Mouse (Mus musculus): Measurements from ENCODE around the gene Sema3b. TPM values are rescaled to one million over a fixed set of nuclear protein-coding genes. Genes with fewer than 3 reads are reported as not detected.

Sema3b gene
- polyA plus RNA-seq, 1 experiment = 3.3 TPM

GRCm38 (mm10) chr9:107581584-107581983 lies 27.4 kb downstream of the Sema3b start:
- H3K27me3 ChIP-seq (ENCODE audit: control insufficient read depth, insufficient read depth, low read length) = no peaks in the 10 kb centered on the region
- TF ChIP-seq CTCF (IDR thresholded peaks at IDR 0.05; ENCODE audit: extremely low read depth, insufficient read depth, insufficient read length, insufficient replicate concordance) = no peak
- TF ChIP-seq POLR2A (IDR thresholded peaks at IDR 0.05; ENCODE audit: low read depth, low read length) = no peak
- no peak overlapping the region for H3K27ac ChIP-seq (ENCODE audit: insufficient read depth, low read length)
- H3K4me1 ChIP-seq (ENCODE audit: control insufficient read depth, insufficient read depth, insufficient read length) = peaks cover 11% of the 10 kb centered on the region; the same call in 1 of the 2 replicates
- DNase-seq (ENCODE audit: low read depth in 1 of 2, low spot score in 2 of 2) = no peak
- H3K36me3 ChIP-seq (ENCODE audit: control insufficient read depth, insufficient read depth, low read length) = no peaks in the 10 kb centered on the region
- WGBS = 60% methylated on average over 4 of the region's 4 CpGs
- 0 out of 2 replicates have a peak overlapping the region, but pooled peaks have one; percentile 70 for H3K4me3 ChIP-seq (ENCODE audit: extremely low read depth, insufficient read depth, insufficient read length)

- peak within 1 kb of the TSS; percentile 70 for H3K4me3 ChIP-seq (ENCODE audit: extremely low read depth, insufficient read depth, insufficient read length)
- H3K4me1 ChIP-seq (ENCODE audit: control insufficient read depth, insufficient read depth, insufficient read length) = peaks cover 11% of the 10 kb centered on the region; the same call in 1 of the 2 replicates
- peak within 1 kb of the TSS; percentile 74 for H3K27ac ChIP-seq (ENCODE audit: insufficient read depth, low read length)
- TF ChIP-seq POLR2A (IDR thresholded peaks at IDR 0.05; ENCODE audit: low read depth, low read length) (peak; percentile 67), CTCF (IDR thresholded peaks at IDR 0.05; ENCODE audit: extremely low read depth, insufficient read depth, insufficient read length, insufficient replicate concordance) (no peak)
- H3K27me3 ChIP-seq (ENCODE audit: control insufficient read depth, insufficient read depth, low read length) = no peaks in the 10 kb centered on the region
- H3K36me3 ChIP-seq (ENCODE audit: control insufficient read depth, insufficient read depth, low read length) = no peaks in the 10 kb centered on the region
- DNase-seq (ENCODE audit: low read depth in 1 of 2, low spot score in 2 of 2) = peak; percentile 68 to 73
- under 1% methylated on average over 32 of the region's 32 CpGs for WGBS
These were observed 28.3 kb downstream of the Sema3b start, which contains the start of gene Hyal3 for GRCm38 (mm10) chr9:107580501-107581317. TSS of gene Hyal3 (plus strand) at chr9:107580818.

GRCm38 (mm10) chr9:107579023-107579900 lies 29.8 kb downstream of the Sema3b start:
- H3K27me3 ChIP-seq (ENCODE audit: control insufficient read depth, insufficient read depth, low read length) = no peaks in the 10 kb centered on the region
- no peak for DNase-seq (ENCODE audit: low read depth in 1 of 2, low spot score in 2 of 2)
- no peaks in the 10 kb centered on the region for H3K36me3 ChIP-seq (ENCODE audit: control insufficient read depth, insufficient read depth, low read length)
- TF ChIP-seq CTCF (IDR thresholded peaks at IDR 0.05; ENCODE audit: extremely low read depth, insufficient read depth, insufficient read length, insufficient replicate concordance) (no peak), POLR2A (IDR thresholded peaks at IDR 0.05; ENCODE audit: low read depth, low read length) (no peak)
- H3K4me1 ChIP-seq (ENCODE audit: control insufficient read depth, insufficient read depth, insufficient read length) = peaks cover 11% of the 10 kb centered on the region; the same call in 1 of the 2 replicates
- H3K4me3 ChIP-seq (ENCODE audit: extremely low read depth, insufficient read depth, insufficient read length) = no peak overlapping the region
- no peak overlapping the region for H3K27ac ChIP-seq (ENCODE audit: insufficient read depth, low read length)
- 88% methylated on average over 14 of the region's 14 CpGs for WGBS

- Histone ChIP-seq H3K27ac (ENCODE audit: insufficient read depth, low read length) (no peak within 1 kb of the TSS), H3K27me3 (ENCODE audit: control insufficient read depth, insufficient read depth, low read length) (no peaks in the 10 kb centered on the region), H3K36me3 (ENCODE audit: control insufficient read depth, insufficient read depth, low read length) (no peaks in the 10 kb centered on the region), H3K4me3 (ENCODE audit: extremely low read depth, insufficient read depth, insufficient read length) (no peak within 1 kb of the TSS), H3K4me1 (ENCODE audit: control insufficient read depth, insufficient read depth, insufficient read length) (peaks cover 11% of the 10 kb centered on the region; the same call in 1 of the 2 replicates)
- WGBS = 92% methylated on average over 3 of the region's 3 CpGs
- no peak for DNase-seq (ENCODE audit: low read depth in 1 of 2, low spot score in 2 of 2)
- no peak for TF ChIP-seq CTCF (IDR thresholded peaks at IDR 0.05; ENCODE audit: extremely low read depth, insufficient read depth, insufficient read length, insufficient replicate concordance)
- no peak for TF ChIP-seq POLR2A (IDR thresholded peaks at IDR 0.05; ENCODE audit: low read depth, low read length)
These were observed 30.4 kb downstream of the Sema3b start, which contains the start of gene Naa80 for GRCm38 (mm10) chr9:107578587-107578986. TSS of gene Naa80 (plus strand) at chr9:107578887.

GRCm38 (mm10) chr9:107577871-107578270 lies 31.2 kb downstream of the Sema3b start:
- Histone ChIP-seq H3K27ac (ENCODE audit: insufficient read depth, low read length) (no peak overlapping the region), H3K4me3 (ENCODE audit: extremely low read depth, insufficient read depth, insufficient read length) (no peak overlapping the region), H3K4me1 (ENCODE audit: control insufficient read depth, insufficient read depth, insufficient read length) (peaks cover 11% of the 10 kb centered on the region; the same call in 1 of the 2 replicates), H3K27me3 (ENCODE audit: control insufficient read depth, insufficient read depth, low read length) (no peaks in the 10 kb centered on the region), H3K36me3 (ENCODE audit: control insufficient read depth, insufficient read depth, low read length) (no peaks in the 10 kb centered on the region)
- no peak for DNase-seq (ENCODE audit: low read depth in 1 of 2, low spot score in 2 of 2)
- no peak for TF ChIP-seq POLR2A (IDR thresholded peaks at IDR 0.05; ENCODE audit: low read depth, low read length)
- no peak for TF ChIP-seq CTCF (IDR thresholded peaks at IDR 0.05; ENCODE audit: extremely low read depth, insufficient read depth, insufficient read length, insufficient replicate concordance)
- 91% methylated on average over 10 of the region's 10 CpGs for WGBS

- peak within 1 kb of the TSS; percentile 15; the same call in 1 of the 2 replicates for H3K27ac ChIP-seq (ENCODE audit: insufficient read depth, low read length)
- H3K36me3 ChIP-seq (ENCODE audit: control insufficient read depth, insufficient read depth, low read length) = no peaks in the 10 kb centered on the region
- H3K4me3 ChIP-seq (ENCODE audit: extremely low read depth, insufficient read depth, insufficient read length) = peak within 1 kb of the TSS; percentile 25; the same call in 1 of the 2 replicates
- no peak for TF ChIP-seq POLR2A (IDR thresholded peaks at IDR 0.05; ENCODE audit: low read depth, low read length)
- TF ChIP-seq CTCF (IDR thresholded peaks at IDR 0.05; ENCODE audit: extremely low read depth, insufficient read depth, insufficient read length, insufficient replicate concordance) = no peak
- 49% methylated on average over 16 of the region's 16 CpGs for WGBS
- H3K4me1 ChIP-seq (ENCODE audit: control insufficient read depth, insufficient read depth, insufficient read length) = peaks cover 11% of the 10 kb centered on the region; the same call in 1 of the 2 replicates
- H3K27me3 ChIP-seq (ENCODE audit: control insufficient read depth, insufficient read depth, low read length) = no peaks in the 10 kb centered on the region
- no peak for DNase-seq (ENCODE audit: low read depth in 1 of 2, low spot score in 2 of 2)
These were observed 32.5 kb downstream of the Sema3b start, which contains the start of gene Hyal1 for GRCm38 (mm10) chr9:107576357-107577107. TSS of gene Hyal1 (plus strand) at chr9:107576927.
